Mouse (Mus musculus): Measurements from ENCODE around the gene Emc9. TPM values are rescaled to one million over a fixed set of nuclear protein-coding genes. Genes with fewer than 3 reads are reported as not detected.
A peak's percentile ranks its signal among the peaks of the same experiment; 100 is the strongest.

Gene Emc9
- total and polyA plus RNA-seq, 3 experiments: 38.7 to 59.4 TPM; not detected in 1

GRCm38 (mm10) chr14:55617822-55618221 is 32.7 kb upstream of the Emc9 start, which contains the start of gene Rec8:
Gene Rec8 (plus strand): TSS chr14:55618037.
- Histone ChIP-seq H3K9me3 (replicated peaks; ENCODE audit: insufficient read depth, low read length) (no peaks in the 10 kb centered on the region), H3K9ac (ENCODE audit: control insufficient read depth, low read depth, low read length, poor library complexity, severe bottlenecking) (peak within 1 kb of the TSS; percentile 49), H3K27ac (ENCODE audit: control insufficient read depth, low read depth, low read length) (peak within 1 kb of the TSS; percentile 69), H3K4me1 (ENCODE audit: control insufficient read depth in 1 of 2, insufficient read depth in 2 of 2, low read length in 2 of 2) (peaks cover 11 to 47% of the 10 kb centered on the region in 2 experiments), H3K4me3 (ENCODE audit: control insufficient read depth in 1 of 2, insufficient read depth in 1 of 2, low read depth in 2 of 2, low read length in 2 of 2) (peak within 1 kb of the TSS; percentile 47 to 57), H3K27me3 (ENCODE audit: control insufficient read depth in 1 of 2, insufficient read depth in 2 of 2, low read length in 2 of 2) (no peaks in the 10 kb centered on the region), H3K79me2 (ENCODE audit: control insufficient read depth, insufficient read depth, low read length, poor library complexity) (no peaks in the 10 kb centered on the region), H3K36me3 (ENCODE audit: control insufficient read depth in 1 of 2, insufficient read depth in 2 of 2, low read length in 2 of 2) (peaks cover 0 to 26% of the 10 kb centered on the region in 2 experiments; a peak in 2 of 4 replicates)
- TF ChIP-seq ZMIZ1 (IDR thresholded peaks at IDR 0.05; ENCODE audit: low read depth, low read length) (no peak), ZC3H11A (IDR thresholded peaks at IDR 0.05; ENCODE audit: low read depth, low read length) (no peak), MAFK (IDR thresholded peaks at IDR 0.05; ENCODE audit: borderline replicate concordance, low read depth, low read length) (no peak), POLR2AphosphoS2 (IDR thresholded peaks at IDR 0.05; ENCODE audit: low read length) (no peak), SIN3A (IDR thresholded peaks at IDR 0.05; ENCODE audit: low read length) (no peak), CHD1 (IDR thresholded peaks at IDR 0.05; ENCODE audit: low read depth, low read length) (no peak), MYB (IDR thresholded peaks at IDR 0.05; ENCODE audit: low read depth, low read length) (no peak), HCFC1 (IDR thresholded peaks at IDR 0.05; ENCODE audit: low read depth, low read length) (no peak), RAD21 (IDR thresholded peaks at IDR 0.05; ENCODE audit: low read depth, low read length) (no peak), NRF1 (IDR thresholded peaks at IDR 0.05; ENCODE audit: insufficient read depth, low read depth, low read length, poor library complexity, severe bottlenecking) (no peak), MAZ (IDR thresholded peaks at IDR 0.05; ENCODE audit: low read depth, low read length) (no peak), MYC (IDR thresholded peaks at IDR 0.05; ENCODE audit: low read depth, low read length) (no peak), ETS1 (IDR thresholded peaks at IDR 0.05; ENCODE audit: low read depth, low read length) (no peak), BHLHE40 (IDR thresholded peaks at IDR 0.05; ENCODE audit: borderline replicate concordance, low read depth, low read length) (no peak), TCF12 (IDR thresholded peaks at IDR 0.05; ENCODE audit: low read depth, low read length) (no peak), ZNF384 (IDR thresholded peaks at IDR 0.05; ENCODE audit: low read depth, low read length) (no peak), TAL1 (IDR thresholded peaks at IDR 0.05; ENCODE audit: low read length) (no peak), POLR2AphosphoS5 (IDR thresholded peaks at IDR 0.05; ENCODE audit: borderline replicate concordance, low read depth, low read length) (no peak), CHD2 (IDR thresholded peaks at IDR 0.05; ENCODE audit: low read length) (no peak)
- DNase-seq (ENCODE audit: low read depth, low spot score): no peak

DNA sequence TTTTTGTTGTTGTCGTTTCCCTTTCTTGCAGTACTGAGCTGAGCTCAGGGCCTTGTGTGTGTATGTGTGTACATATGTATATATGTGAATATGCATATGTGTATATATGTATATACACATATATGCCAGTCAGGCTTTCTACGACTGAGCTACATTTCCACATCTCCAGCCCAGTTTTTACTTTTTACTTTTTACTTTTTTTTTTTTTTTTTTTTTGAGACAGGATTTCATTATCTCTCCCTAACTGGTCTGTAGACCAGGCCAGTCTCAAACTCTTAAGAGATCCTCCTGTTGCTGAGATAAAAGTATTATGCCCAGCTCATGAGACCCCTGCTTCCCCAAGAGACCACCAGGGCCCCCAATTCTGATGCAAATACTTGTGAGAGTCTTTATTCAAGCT is 31.7 kb upstream of the Emc9 start:
- no peaks in the 10 kb centered on the region for H3K9me3 ChIP-seq (replicated peaks; ENCODE audit: insufficient read depth, low read length)
- TF ChIP-seq SMC3 (IDR thresholded peaks at IDR 0.05; ENCODE audit: low read depth, low read length) (no peak), ZNF384 (IDR thresholded peaks at IDR 0.05; ENCODE audit: low read depth, low read length) (peak; percentile 96)
- H3K4me1 ChIP-seq (ENCODE audit: control insufficient read depth in 1 of 2, insufficient read depth in 2 of 2, low read length in 2 of 2): peaks cover 11 to 51% of the 10 kb centered on the region in 2 experiments

More for the DNA sequence above, 31.7 kb upstream of the Emc9 start:
- Histone ChIP-seq H3K27me3 (ENCODE audit: control insufficient read depth in 1 of 2, insufficient read depth in 2 of 2, low read length in 2 of 2) (no peaks in the 10 kb centered on the region), H3K4me3 (ENCODE audit: control insufficient read depth in 1 of 2, insufficient read depth in 1 of 2, low read depth in 2 of 2, low read length in 2 of 2) (no peak overlapping the region), H3K27ac (ENCODE audit: control insufficient read depth, low read depth, low read length) (no peak overlapping the region), H3K9ac (ENCODE audit: control insufficient read depth, low read depth, low read length, poor library complexity, severe bottlenecking) (no peak overlapping the region), H3K36me3 (ENCODE audit: control insufficient read depth in 1 of 2, insufficient read depth in 2 of 2, low read length in 2 of 2) (peaks cover 0 to 27% of the 10 kb centered on the region in 2 experiments; a peak in 2 of 4 replicates), H3K79me2 (ENCODE audit: control insufficient read depth, insufficient read depth, low read length, poor library complexity) (no peaks in the 10 kb centered on the region)
- DNase-seq (ENCODE audit: low read depth, low spot score): no peak
